Mouse (Mus musculus): ENCODE data around the gene Susd6. TPM values are rescaled to one million over a fixed set of nuclear protein-coding genes. Genes with fewer than 3 reads are reported as not detected.

Gene Susd6
- total RNA-seq, 2 experiments from 2014 or later: 66.7 to 70.2 TPM

DNA sequence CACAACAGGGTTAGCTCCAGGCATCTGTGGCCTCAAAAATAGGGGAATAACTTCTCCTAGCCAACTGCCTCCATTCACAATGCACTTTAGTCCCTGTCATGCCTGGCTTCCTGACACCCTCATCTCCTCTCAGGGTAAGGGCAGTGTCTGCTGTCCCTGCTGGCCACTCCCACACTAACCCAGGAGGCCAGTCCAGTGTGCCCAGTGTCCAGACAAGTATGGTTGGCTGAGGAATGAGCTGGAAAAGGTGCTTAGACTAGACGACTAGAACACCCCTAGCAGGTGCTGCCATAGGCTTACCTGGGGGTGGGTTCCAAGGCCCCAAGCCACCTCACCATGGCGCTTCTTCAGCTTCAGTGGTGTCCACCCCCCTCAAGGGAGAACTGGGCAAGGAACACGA is 88.3 kb downstream of the Susd6 start:
- DNase-seq: no peak

DNA sequence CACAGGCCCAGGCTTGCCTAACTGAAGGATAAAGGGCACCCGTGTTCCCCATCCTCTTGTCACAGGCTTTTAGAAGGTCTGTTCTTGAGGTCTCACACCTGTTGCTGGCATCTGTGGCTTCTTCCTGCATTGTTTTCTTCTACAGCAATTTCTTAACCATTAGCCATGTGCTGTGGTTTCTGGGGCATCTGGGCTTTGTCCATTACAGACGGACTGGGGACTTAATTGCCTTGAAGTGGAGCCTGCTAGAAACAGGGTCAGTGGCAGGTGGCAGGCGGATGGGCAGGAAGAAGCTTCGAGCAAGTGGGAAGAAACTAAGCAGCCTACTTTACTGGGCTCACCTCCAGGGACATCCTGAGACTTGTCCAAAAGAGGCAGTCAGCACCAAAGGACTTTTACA is 89.0 kb downstream of the Susd6 start:
- no peak for DNase-seq

DNA sequence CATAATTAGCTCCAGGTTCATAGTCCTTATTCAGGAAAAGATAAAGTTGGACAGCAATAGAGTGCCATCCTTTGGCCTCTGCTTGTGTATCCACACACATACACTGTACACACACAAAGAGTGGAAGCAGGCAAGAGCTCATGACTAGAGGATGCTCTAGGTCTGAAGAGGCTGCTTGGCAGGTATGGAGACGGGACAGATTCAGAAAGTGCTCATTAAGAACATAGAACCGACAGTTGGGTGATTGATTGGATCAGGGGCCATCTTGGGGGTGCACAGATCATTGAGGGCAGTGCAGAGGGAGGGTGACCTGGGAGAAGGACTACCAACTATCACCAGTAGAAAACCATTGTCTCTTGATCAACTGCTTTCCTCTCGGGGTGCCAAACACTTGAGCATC is 90.8 kb downstream of the Susd6 start:
- DNase-seq: no peak

DNA sequence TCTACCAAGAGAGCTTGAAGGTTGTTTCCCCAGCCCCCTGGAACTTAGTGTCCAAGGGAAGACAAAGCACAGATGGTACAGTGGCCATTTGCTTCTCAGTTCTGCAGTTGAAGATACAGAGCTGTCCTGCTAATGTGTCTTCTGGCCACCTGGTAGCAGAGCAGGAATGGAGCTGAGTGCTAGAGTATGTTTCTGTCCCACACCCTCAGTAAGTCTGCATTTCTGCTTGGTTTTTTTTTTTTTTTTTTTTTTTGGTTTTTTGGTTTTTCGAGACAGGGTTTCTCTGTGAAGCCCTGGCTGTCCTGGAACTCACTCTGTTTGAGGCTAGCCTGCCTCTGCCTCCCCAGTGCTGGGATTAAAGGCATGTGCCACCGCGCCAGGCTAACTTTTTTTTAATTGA is 93.0 kb downstream of the Susd6 start:
- no peak for DNase-seq

DNA sequence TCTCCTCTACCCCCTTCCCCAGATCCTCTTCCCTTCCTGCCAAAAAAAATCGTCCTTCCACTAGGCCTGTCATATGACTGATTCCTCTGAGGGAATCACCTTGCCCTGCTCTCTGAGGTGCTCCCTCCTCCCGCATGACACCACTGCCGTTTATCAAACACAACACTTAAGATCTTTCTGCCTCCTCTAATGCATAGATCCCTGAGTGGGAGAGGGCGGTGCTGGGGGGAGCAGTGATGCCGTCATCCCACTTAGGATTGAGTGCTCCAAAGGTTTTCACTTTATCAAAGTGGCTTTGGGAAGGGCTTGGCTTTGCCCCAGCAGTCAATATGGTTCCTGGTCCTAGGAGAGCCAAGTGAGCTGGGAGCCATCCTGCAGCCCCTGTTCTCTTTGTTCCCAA is 93.6 kb downstream of the Susd6 start:
- DNase-seq: no peak

DNA sequence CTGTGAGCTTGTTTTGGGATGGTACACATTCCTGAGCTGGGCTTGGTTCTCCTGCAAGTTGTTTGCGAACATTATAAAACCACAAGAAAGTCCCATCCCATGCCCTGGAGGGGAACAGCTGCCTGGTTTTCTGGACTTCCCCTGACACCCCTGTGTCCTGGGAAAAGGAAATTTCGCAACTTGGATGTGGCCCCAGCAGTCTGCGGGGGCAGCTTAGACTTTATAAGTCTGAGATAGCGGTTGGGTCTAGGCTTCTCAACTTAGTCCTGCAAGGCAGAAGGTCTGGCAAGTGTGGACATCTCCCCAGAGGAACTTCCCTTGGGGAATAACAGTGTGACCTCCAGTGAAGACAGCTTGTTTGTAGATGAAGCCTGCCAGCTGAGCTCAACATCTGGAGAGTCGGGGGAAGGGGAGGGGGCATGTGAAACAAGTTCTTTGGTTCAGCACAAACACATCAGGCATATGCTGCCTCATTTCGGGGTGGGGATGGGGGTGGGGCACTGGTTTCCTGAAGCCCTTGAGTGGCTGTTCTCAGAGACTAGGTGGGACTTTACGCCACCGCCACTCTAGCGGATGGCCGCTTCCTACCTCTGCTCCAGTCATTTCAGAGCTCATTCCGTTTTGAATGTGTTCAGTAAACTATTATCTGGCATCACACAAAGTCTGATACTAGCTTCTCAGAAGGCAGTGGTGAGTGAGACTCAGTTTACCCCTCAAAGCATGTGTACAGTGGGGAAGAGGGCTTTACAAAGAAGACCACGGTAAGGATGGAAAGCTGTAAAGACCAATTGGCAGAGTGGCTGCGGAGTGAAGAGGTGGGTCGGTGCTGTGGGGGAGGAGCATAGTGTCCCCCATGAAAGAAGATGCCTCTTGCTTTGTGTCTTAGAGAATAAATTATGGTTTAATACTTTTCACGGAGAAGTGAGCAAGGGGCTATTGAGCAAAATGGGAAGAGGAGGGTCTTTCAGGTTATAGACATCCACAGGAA is 95.3 kb downstream of the Susd6 start:
- DNase-seq: no peak

DNA sequence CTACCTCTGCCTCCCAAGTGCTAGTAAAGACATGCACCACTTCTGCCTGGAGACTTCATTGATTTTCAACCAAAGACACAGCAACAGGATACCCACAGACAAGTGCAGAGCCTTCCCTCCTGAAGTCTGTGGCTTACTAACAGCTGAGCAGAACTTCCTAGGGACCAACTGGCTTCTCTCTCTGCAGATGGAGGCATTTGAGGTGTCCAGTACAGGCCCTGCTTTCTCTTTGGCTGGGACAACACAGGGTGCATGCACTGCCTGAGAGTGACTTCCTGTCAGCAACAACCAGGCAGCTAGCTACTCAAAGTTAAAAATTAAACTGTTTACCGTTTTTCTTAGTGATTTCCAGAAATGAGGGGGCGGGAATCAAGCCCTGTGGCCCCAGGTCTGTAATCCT is 96.7 kb downstream of the Susd6 start:
- DNase-seq: no peak

DNA sequence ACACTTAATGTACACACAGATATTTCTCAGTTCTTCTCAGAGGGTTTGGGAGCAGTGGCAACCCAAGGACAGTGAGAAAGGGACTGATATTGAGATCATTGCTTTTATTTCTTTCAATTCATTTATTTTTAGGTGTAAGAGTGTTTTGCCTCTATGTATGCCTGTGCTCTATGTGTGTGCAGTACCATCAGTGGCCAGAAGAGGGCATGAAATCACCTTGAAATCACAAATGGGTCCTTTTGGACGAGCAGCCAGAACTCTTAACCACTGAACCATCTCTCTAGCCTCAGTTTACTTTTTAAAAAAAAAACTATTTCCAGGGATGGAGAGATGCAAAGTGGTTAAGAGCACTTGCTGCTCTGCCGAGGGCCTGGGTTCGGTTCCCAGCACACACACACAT is 99.0 kb downstream of the Susd6 start:
- no peak for DNase-seq

DNA sequence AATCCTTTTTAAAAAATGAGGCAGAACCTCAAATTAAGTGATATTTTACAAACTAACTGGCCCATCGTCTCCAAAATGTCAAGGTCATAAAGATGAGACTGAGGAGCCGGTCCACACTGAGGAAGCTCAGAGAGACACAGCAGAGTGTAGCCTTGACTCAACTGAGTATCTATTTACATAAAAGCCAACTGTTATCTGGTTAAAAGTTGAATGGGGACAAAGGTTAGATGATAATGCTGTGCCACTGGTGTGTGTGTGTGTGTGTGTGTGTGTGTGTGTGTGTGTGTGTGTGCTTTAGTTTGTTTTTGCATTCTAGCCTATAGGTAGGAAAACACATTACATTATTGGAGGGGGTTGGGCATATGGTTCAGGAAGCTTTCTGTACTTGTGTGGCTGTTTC is 100.8 kb downstream of the Susd6 start:
- no peak for DNase-seq

DNA sequence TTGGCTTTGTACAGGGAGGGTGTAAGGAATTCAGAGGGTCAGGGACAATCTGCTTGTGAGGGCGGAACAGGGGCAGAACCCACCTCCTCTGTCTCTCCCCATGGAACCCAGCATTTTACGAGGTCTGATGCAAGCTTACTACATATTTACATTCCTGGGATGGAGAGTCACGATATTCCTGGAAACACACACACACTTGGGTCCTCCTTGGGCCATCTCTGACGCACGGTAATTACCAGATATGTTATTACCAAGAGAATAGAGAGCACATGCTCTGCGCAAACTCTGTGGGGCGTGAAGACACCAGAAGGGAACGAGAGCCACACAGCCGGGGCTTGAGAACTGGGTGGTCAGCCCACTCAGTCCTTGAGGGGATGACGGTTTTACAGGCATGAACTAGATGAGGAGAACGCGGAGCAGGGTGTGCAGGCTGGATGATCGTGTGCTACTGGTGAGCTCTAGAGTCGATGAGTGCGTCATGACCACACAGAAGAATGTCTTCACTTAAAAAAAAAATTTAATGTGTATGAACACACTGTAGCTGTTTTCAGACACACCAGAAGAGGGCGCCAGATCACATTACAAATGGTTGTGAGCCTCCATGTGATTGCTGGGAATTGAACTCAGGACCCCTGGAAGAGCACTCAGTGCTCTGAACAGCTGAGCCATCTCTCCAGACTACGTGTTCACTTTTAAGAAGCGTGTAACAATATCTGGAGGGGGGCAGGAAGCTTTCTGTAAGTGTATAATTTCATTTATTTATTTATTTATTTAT is 103.6 kb downstream of the Susd6 start:
- DNase-seq: no peak

DNA sequence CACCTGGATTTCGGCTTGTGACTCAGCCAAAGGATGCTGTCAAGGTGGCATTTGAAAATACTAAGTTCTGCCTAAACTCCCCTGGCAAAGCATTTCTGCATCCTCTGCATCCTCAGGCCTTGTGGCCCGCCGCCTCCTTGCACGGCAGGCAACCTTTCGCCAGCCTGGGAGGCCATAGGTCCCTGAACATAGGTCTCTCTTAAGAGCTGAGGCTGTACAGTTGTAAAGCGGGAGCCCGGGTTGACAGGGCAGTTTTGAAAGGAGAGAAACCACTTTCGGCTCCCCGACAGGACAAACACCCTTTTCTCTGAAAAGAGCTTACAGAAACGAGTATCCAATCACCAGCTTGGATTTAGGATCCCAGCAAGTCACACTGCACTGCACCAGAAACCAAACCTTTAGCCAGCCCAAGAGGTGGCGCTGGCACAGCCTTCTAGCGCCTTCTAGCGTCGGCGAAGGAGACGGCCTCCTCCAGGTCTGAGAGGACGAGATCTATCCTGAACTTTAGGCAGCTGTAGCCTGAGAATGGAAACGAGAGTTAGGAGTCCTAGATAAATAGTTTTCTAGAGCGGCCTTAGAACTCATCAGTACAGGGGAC is 104.8 kb downstream of the Susd6 start:
- peak; percentile 70 for DNase-seq

DNA sequence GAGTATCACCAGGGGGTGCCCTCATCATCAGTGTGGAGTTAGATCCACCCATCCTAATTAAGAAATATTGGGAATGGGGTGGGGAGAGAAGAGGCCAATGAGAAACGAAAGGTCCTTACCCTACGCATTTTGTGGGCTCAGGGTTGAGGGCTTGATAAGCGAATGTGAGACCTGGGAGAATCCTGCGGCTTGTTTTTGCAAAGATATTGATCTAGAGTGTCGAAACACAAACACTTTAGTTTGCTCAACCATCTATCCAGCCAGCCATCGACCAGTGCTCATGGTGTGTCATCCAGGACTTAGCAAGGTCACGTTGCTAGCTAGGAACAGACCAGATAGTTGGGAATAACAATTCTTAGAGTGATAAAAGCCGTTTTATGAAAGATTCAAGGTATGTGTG is 119.3 kb downstream of the Susd6 start:
- no peak for DNase-seq

DNA sequence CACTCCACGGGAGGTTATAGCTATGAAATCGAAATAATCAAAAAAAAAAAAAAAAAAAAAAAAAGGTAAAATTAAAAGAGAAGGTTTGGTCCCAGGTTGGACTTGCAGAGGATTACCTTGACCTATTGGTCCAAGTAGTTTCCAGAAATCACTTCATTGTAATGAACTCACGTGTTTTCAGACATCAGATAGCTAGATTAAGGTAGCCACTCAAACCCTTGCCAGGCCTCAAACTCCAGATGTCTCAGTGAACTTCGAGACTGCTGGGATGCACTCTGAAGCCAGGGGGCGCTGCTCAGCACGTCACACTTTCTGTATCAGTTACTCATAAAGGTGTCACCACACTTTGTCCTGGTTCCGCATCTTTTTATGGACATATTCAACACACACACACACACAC is 127.5 kb downstream of the Susd6 start:
- DNase-seq: no peak

DNA sequence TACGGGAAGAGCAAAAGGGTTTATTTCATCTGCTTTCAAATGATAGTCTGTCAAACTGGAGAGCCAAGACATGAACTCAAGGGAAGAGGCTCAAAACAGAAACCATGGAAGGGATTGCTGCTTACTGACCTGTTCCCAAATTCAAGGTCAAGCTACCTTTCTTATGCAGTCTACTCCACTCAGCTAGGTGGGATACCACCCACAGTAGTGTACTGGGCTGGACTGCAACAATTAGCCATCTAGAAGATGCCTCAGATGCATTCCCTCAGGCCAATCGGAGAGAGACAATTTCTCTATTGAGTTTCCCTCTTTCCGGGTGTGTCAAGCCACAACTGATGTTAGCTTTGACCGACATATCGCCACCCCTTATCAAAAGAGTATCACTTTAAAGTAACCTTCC is 131.0 kb downstream of the Susd6 start:
- no peak for DNase-seq

DNA sequence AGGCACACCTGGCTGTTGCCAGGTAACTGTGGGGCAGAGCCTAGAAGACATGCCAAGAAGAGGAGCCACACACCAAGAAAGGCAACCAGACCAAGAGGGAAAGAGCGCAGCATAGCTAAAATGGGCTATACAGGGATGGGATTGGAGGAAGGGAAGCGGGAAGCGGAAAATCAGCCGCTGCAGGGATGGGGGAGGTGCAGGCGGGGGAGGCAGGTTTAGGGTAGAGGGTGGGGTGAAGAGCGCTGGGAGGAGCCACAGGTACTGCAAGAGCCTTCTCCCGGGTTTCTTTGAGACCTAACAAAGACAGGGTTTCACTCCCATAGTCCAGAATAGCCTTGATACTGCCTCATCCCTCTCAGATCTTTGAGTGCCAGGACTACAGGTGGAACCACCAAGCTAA is 132.6 kb downstream of the Susd6 start:
- no peak for DNase-seq

DNA sequence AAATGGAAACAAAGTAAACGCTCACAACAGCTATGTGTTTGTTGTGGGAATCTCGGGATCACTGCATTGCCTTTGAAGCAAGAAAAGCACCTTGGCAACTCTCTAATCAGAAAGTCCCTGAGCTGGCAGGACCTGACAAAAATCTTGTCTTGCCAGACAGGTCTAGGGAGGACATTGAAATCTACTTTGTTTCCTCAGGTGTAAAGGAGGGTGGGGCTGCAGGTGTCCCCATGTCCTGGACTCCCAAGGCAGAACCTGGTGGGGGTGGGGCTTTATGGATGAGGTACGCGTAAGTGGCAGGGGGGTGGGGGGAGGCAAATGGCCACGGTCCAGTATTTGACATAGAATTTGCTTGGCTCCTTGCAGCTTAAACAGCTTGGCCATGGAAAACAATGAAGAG is 133.3 kb downstream of the Susd6 start:
- DNase-seq: no peak

DNA sequence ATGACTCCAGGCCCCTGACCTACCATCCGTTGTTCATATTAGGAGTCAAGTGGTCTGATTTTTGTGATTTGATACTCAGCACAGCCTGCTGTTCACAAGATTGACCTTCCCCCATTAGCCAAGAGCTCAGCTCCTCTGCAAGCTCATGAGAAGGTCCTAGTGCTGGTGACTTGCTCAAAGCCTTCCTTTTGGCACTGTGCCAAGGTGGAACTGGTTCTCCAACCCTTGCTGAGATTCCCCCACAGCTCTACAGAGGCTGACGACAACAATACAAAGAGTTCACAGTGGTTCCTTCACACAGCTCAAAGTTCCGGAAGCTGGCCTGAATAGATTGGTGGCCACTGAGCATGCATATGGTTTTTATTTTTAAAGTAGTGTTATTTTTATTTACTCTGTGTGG is 133.9 kb downstream of the Susd6 start:
- DNase-seq: no peak

DNA sequence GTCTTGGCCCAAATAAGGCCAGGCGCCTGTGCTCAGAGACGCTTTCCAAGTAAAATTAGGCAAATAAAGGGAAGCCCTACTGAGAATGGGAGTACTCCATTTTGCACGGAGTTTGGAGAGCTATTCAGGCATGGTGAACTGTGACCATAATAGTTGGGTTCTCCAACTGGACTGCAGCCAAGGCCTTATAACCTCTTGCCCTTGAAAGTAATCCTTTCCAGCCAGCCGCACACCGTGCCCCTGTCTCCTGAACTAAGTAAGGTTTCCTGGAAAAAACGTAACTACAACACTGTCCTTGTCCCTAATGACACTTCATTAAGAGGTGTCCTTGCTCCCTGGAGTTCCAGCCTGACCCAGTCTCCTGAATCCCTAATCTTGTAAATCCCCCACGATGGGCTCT is 135.6 kb downstream of the Susd6 start:
- DNase-seq: no peak

DNA sequence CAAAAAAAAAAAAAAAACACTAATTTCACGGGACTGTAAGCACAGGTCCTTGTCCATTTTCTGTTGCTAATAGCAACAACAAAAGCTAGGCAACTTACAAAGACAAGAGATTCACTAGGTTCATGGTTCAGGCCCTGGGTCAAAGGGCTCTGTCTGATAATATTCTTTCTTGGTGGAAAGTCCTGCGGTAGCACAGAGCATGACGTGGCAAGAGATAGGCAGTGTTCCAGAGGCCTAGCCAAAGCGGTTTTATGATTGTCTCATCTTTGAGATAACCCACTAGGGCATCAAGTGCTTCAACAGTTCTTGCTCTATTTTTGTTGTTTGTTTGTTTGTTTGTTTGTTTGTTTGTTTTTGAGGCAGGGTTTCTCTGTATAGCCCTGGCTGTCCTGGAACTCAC is 136.2 kb downstream of the Susd6 start:
- no peak for DNase-seq

DNA sequence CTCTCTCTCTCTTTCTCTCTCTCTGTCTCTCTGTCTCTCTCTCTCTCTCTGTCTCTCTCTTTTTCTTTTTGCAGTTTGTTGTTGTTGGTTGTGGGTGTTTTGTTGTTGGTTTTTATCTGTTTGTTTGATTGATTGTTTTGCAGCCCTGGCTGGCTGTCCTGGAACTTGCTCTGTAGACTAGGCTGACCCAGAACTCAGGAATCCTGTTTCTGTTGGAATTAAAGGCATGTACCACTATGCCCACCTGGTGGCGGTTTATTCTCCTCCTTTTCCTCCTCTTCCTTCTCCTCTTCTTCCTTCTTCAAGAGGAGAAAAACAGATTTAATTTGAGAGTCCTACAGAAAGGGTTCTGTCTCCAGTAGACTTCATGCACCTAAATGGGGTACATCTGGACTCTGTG is 137.2 kb downstream of the Susd6 start:
- DNase-seq: no peak

DNA sequence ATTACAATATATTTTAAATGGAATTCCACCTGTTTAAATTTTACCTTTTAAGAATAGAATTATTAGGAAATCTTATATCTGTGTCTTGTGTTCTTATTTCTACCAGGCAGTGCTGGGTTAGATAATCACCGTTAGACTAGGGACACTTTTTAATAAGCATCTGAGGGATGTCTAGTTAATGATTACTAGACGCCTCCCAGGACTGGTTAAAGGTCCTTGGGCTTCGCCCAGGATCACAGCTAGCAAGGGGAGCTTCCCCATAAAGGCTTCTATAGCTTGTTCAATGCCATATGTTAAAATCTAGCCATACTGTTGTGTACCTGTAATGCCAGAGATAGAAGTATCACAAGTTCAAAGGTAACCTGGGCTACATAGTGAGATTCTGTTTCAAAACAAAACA is 138.6 kb downstream of the Susd6 start:
- no peak for DNase-seq

DNA sequence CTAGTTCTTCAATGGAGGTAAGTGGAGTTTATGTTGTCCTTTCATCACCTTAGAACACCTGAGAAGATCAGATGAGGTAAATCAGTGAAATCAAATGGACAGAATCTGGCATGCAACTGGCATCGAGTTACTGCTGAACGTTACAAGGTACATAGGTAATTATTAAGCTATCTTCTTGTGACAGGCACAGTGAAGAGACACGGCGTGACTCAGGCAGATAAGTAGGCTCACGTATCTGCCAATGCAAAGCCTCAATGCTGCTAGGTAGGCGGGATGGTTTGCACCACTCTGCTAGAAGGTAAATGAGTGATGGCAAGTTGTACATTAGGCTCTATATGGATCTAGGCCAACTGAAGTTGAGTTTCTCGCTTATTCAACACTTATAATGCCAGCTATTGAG is 139.8 kb downstream of the Susd6 start:
- no peak for DNase-seq
